Mouse (Mus musculus) right cerebral cortex, postnatal 36 days (tissue): ENCODE results near the gene Hcar2.

ENCODE experiments used
- DNase-seq, 2 experiments: peaks; one replicate each; pipeline ENCODE4 v3.0.0; 2022; ENCODE audit warnings: low spot score in 2 of 2, mixed read lengths in 1 of 2

Gene Hcar2

DNA sequence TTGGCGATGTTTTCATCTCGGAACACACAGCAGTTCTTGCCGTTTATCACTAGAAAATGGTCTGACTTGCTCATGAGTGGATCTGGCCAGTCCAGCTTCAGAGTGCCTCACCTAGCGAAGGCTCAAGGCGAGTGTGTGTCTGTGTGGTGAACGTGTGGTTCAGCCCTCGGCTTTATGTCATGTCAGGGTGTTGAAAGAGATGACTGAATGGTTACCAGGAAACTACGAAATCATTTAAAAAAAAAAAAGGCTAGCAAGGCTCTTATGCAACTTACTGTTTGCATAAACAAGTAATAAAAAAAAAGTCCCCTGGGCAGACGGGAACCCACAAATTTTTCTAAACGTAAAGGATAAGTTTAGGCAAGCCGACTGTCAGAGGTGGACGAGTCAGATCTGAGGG, at the start of gene Hcar2:
Gene Hcar2 (minus strand): TSS at position 135 of the 400 bp plus-strand sequence.
- DNase-seq, result no peak

GRCm38 (mm10) chr5:123914852-123915251, 49.6 kb upstream of the Hcar2 start:
- no peak for DNase-seq

DNA sequence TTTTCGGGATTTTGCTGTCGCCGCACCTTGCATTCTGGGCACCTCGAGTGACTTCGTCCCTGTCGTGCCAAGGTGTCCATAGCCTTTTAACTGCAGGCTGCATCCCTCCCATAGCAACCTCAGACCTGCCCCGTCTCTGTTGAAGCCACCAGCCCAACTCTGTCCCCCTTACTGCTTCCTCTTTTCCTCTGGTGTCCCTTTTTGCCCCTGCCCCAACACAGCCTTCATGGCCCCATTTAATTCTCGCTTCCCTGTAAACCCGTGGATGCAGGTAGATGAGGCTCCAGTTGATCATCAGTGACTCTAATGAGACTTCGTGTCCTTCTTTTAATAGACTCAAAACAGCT, 42.3 kb upstream of the Hcar2 start:
- DNase-seq, result no peak

DNA sequence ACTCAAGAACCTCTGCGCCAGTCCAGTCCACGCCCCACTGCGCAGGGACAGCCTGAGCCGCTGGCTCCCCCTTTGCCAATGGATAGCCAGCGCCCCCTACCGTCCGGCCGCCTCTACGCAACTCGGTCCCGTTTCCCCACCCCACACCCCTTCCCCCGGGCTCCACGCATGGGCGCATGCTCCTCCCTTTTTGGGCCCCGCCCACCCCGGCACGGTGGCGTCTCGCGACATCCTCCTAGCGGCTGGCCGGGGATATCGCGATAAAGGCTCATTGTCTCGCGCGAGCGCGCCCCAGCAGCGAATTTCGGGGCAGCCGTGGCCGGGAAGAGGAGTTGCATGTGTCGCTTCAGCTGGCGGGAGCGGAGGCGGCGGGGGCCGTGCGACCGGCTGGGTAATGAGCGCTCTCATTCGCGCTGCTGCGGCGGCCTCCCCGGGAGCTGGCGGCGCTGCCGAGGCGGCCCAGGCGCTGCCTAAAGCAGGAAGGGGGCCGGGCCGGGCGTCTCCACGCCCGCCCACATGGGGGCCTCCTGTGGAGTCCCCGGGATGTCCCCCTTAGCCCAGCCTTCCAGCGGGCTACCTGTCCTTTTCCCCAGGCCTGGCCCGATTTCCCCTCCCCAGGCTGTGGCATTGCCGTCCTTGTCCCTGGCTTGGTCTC, 41.8 kb upstream of the Hcar2 start, which contains the start of gene Denr:
Gene Denr (plus strand): TSS at position 200 of the 655 bp plus-strand sequence.
- peak; percentile 95 to 96 for DNase-seq

- DNase-seq, result no peak
Measured at GRCm38 (mm10) chr5:123906146-123906975, 41.1 kb upstream of the Hcar2 start.

DNA sequence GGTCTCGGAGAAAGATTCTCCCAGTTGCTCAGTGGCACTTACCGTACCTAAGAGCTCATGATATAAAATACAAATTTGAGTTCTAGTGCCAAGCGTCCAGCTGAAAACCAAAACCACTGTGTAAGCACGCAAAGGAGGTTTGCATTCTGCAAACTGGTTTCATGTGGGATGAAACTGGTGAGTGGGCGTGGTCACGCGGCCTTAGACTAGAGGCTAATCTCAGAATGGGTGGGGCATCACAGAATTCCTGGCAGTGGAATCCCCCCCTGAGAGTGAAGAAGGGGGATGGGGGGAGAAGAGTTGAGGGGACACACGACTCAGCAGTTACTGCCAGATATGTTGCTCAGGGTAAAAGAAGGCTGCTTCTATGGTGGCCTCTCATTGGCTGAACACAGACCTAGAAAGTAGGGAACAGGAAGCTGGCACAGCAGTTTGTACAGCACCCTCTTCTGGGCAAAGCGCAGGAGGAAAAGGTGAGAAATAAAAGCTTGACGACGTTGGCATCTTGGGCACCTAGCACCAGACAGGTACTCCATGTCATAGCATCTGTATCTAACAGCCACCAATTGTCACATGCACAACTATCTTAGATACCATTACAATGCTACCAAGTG, 38.9 kb upstream of the Hcar2 start:
- no peak for DNase-seq

GRCm38 (mm10) chr5:123897352-123897751, 32.1 kb upstream of the Hcar2 start:
- DNase-seq, result no peak

- no peak for DNase-seq
Measured at GRCm38 (mm10) chr5:123896395-123896794, 31.1 kb upstream of the Hcar2 start.

DNA sequence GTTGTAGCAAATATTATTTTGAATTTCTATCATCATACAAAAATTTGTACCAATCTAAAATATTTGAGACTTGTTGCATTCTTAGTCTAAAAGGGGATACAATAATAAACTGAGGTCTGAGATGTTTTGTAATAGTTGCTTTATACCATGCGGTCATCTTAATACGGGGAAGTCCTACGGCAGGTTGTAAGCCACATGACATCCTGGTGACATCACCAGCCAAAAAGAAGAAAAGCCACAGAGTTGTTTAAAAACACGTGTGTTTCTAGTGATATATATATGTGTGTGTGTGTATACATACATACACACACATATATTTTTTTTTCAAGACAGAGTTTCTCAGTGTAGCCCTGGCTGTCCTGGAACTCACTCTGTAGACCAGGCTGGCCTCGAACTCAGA, 28.2 kb upstream of the Hcar2 start:
- no peak for DNase-seq

GRCm38 (mm10) chr5:123891669-123892068, 26.4 kb upstream of the Hcar2 start:
- no peak for DNase-seq

DNA sequence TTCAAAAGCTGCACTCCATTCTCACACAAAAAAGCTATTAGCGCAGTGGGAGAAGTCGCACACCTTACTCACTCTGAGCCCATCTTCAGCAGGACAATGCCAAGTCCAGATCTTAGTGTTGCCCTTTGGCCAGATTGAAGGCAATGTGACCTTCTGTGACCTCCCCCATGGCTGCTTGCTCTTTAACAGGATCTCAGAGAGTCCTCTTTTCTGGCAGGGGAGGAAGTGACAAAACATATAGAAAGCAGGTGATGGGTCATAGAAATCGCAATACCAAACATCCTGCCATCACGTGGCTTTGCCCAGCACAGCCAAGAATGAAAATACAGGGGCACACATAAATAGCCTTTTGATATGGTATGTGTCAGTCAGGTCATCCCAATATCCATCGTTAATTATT, 25.7 kb upstream of the Hcar2 start:
- DNase-seq, result no peak

DNA sequence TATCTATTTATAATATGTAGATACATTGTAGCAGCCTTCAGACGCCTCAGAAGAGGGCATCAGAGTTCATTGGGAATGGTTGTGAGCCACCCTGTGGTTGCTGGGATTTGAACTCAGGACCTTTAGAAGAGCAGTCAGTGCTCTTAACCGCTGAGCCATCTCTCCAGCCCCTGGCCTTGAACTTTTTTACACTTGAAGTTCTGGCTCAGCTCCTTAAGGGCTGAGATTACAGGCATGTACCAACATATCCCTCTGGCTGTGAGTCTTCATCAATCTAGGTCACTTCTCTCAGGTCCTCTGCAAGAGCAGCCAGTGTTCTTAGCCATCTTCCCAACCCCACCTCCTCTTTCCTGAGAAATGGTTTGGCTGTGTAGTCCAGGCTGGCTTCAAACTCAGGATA, 25.0 kb upstream of the Hcar2 start:
- no peak for DNase-seq

GRCm38 (mm10) chr5:123886365-123886764, 21.1 kb upstream of the Hcar2 start:
- no peak for DNase-seq

DNA sequence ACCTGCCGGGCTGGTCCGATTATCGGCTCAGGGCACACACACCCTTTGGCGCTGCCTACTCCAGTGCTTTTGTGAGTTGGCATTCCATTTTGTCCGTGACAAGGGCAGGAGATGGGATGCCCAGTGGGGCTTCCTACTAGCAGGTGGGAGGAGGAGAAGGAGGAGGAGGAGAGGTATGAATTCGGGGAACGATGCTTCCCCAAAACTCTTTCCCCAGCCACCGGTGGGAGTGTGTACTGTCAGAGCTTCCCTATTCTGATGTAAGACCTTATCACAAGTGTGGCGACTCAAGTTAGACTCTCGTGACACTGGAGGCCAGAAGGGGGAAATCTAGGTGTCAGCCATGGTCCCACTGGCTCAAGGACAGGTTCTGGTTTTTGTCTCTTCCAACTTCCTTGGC, 19.0 kb upstream of the Hcar2 start:
- DNase-seq, result no peak

- no peak for DNase-seq
Measured at GRCm38 (mm10) chr5:123883891-123884290, 18.6 kb upstream of the Hcar2 start.

DNA sequence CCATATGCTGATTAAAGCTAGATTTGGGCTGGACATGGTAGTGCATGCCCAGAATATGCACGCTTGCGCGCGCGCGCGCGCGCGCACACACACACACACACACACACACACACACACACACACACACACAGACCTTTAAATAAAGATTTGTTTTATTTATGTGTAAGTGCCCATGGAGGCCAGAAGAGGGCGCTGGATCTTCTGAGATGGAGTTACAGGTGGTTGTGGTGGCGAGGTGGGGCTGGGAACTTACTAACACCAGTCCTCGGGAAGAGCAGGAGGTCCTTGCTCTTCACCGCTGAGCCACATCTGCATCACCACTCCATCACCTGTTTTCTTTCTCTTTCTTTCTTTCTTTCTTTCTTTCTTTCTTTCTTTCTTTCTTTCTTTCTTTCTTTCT, 15.5 kb upstream of the Hcar2 start:
- DNase-seq, result no peak

DNA sequence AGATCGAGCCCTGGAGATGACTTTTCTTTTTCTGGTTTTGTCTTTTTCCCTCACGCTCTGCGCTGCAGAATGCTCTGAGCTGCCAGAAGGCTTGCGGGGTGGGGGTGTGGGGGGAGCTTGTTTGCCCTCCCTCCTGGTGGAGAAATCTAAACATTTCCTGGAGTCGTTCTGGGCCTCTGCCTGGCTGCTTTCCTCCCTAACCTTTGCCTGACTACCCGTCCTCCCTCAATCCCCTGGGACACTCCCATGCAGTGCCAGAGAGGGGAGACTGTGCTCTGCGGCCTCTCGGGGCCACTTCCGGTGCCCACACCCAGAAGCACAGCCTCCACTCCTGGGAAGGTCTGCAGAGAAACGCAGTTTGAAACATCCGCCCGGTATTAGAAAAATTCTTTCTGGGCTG, 14.6 kb upstream of the Hcar2 start, which contains the start of gene Hcar1:
Gene Hcar1 (minus strand): TSS at position 93 of the 400 bp plus-strand sequence.
- no peak for DNase-seq

DNA sequence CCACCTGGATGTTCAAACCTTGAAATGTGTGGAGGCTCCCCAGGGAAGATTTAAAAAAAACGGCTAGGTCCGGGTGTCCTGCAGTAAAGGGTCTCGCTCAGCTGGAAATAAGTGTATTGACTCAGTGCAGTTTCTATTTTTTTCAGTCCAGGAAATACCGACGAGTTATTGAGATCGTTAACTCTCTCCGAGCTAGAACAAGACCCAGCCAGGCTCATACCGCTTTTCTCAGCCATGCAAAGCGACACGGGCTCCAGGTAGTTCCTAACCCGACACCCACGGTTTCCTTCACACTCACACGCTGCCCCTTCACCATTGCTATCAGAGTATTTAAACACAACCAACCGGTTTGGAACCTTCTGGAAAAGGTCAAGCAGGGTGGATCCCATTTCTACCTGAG, 12.8 kb upstream of the Hcar2 start:
- DNase-seq, result no peak

DNA sequence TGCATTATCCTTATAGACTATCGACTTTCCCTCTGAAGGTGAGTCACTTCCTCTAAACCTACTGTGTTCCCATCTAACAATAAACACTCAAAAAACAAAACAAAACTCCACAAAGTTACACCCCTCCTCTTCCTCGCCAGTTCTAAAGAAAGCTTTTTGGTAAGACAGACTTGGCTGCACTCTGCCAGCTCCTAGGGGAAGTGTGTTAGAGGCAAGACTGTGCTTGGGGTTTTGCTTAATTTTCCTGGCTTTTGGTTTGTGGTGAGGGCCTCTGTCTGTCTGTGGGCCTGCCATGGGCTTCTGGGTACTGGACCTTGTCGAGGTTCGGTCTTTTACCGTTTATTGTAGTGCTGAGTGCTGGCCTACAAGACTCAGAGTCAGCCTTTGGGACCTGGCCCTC, 8.9 kb upstream of the Hcar2 start:
- DNase-seq, result no peak

- no peak for DNase-seq
Measured at GRCm38 (mm10) chr5:123869615-123870014, 4.3 kb upstream of the Hcar2 start.

GRCm38 (mm10) chr5:123866457-123866856, 1.2 kb upstream of the Hcar2 start:
- no peak for DNase-seq

DNA sequence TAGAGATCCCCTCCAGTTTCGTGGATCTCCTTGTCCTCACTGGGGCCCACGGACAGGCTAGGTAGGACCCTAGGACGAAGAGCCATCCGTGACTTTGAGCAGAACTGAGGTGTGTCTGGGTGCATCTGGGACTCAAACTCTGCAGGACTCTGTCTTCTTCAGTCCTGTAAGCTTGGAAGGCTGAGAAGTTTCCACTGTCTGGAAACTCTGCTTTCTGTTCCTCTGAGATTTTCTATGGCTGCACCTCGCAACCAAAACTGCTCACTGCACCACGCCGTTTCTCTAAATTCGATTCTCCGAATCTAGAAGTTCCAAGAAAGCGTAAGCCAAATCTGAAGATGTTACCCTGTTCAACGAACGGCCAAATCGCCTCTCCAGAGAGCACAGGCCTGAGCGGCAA, 1.4 kb downstream of the Hcar2 start:
- no peak for DNase-seq
